Mouse (Mus musculus): ENCODE measurements around the gene Cc2d2a.

The Cc2d2a gene

DNA sequence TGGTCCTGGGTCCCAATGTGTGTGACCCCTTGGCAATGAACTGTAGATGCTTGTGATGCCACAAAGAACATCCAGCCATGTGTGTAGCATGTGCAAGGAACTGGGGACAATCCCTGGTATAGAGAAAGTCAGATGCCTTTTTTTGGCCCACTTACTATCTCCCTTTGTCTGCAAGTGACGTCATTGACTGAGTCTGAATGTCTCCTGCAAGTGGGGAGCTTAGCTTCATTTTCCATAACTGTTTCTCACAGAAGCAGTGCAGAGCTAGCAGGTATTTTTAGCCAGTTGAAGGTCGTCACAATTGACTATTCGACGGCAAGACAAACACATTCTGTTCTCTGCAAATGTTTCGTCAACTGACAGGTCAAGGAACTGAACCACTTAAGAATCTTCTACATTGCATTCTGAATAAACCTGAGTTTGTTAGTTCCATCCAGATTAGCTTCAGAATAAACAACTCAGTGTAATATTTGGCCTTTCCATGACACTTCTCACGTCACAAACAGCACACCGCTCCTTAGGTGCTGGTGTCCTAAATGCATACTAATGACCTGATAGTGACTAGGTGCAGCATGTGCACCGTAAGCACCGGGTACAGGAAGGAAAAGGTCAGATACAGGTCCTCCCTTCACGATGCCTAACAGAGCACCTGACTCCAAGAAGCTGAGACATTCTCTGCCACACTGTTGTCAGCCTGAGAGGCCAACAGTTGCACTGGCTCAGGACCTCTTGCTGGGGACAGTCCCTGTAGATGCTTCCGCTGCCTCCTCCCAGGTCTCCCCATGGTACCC is 66.4 kb downstream of the Cc2d2a start:
- DNase-seq (ENCODE audit: low spot score in 2 of 2): no peak

GRCm38 (mm10) chr5:43732381-43732780 is 70.2 kb downstream of the Cc2d2a start:
- peak; percentile 29 to 57 for DNase-seq (ENCODE audit: low spot score in 2 of 2)

- no peak for DNase-seq (ENCODE audit: low spot score in 2 of 2)
These were observed 82.0 kb downstream of the Cc2d2a start for GRCm38 (mm10) chr5:43744187-43744586.

GRCm38 (mm10) chr5:43745156-43745555 is 83.0 kb downstream of the Cc2d2a start:
- DNase-seq (ENCODE audit: low spot score in 2 of 2): no peak

DNA sequence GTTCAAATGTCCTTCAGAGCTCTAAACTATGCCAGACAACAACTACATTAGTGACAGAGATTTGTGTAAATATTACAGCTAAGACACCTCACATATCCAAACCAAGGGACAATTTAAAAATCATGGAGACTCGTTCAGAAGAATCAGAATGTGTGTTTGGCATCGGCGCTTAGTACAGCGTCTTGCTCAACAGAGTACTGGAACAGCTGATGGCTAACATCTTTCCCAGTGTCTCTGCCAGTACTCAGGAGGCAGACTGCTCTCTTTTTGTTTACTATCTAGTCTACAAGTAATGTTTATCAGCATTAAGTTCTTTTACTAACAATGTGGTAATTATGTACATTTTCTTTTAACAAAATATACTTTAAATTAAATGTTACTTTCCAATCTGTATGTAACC is 85.9 kb downstream of the Cc2d2a start:
- DNase-seq (ENCODE audit: low spot score in 2 of 2): no peak

DNA sequence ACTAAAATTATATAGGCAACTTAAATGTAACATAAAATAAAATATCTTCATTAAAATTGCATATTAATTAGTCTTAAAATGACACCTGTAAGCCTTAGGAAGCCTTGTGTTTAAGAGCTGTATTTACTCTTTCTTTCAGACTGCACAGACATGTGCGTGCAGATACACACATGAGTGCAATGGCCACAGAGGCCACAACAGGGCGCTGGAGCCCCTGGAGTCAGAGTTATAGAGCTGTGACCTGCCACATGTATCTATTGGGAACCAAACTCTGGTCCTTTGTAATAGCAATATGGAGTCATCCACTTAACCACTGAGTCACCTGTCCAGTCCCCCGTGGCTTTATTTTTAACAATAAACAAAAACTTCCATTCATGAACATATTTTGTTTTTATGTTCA is 86.9 kb downstream of the Cc2d2a start:
- DNase-seq (ENCODE audit: low spot score in 2 of 2): no peak

DNA sequence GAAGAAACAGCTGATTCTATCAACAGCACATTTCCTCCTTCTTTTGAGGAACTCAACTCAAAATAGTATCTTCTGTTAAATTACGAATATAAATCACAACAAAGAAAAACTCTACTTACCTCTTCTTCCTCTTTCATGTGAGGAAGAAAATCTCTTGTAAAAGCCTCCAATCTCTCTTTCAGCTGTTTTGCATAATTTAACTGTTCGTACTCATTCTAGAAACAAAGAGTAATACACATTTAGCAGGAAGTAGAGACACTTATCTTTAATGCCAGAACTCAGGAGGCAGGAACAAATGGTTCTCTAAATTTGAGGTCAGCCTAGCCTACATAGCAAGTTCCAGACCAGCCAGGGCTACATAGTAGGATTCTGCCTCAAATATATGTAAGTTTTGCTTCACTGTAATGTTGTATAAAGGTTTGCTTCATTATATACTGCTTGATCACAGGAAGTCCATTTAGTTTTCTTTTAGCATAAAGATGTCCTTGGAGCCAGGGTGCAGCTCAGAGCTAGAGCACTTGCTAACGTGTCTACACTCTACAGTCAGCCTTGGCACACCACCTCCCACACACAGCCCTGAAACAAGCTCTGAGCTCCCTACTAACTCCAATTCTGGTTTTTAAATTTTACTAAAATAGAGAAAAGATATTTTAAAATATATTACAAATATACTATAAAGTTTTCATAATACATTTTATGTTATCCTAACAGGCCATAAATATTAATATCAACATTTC is 108.6 kb downstream of the Cc2d2a start:
- DNase-seq (ENCODE audit: low spot score in 2 of 2): peak in 1 of 2 experiments; percentile 44

- no peak for DNase-seq (ENCODE audit: low spot score in 2 of 2)
These were observed 109.4 kb downstream of the Cc2d2a start for GRCm38 (mm10) chr5:43771555-43771954.

GRCm38 (mm10) chr5:43776407-43776806 is 114.3 kb downstream of the Cc2d2a start:
- no peak for DNase-seq (ENCODE audit: low spot score in 2 of 2)

- DNase-seq (ENCODE audit: low spot score in 2 of 2): no peak
These were observed 114.8 kb downstream of the Cc2d2a start for GRCm38 (mm10) chr5:43776993-43777392.

- DNase-seq (ENCODE audit: low spot score in 2 of 2): no peak
These were observed 116.4 kb downstream of the Cc2d2a start for GRCm38 (mm10) chr5:43778583-43778982.

DNA sequence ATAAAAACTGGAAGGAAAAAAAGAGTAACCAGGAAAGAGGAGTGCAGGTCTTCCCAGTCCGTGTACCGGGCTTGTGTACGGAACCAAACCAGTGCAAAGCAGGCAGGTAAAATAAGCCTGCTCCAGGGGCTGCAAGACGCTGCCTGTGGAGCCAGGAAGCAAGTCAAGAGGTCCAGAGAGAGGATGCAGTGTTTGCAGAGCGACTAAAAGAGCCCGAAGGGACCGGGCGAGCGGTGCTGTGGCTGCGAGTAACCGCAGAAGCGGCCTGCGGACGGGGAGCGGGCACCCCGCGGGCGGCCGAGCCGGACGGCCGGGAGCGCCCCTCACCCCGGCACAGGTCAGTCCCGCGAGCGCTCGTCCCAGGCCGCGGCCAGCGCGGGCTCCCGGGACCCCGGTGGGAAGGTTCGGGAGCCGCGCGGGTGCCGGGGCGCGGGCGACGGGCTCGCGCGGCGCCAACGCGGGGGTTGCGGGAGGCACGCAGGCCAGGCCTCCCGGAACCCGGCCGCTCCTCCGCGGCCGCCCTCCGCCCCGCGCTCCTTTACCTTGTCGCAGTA is 119.4 kb downstream of the Cc2d2a start:
- peak in 1 of 2 experiments; percentile 28 for DNase-seq (ENCODE audit: low spot score in 2 of 2)

- peak; percentile 74 to 79 for DNase-seq (ENCODE audit: low spot score in 2 of 2)
These were observed 120.1 kb downstream of the Cc2d2a start for GRCm38 (mm10) chr5:43781977-43782930.

DNA sequence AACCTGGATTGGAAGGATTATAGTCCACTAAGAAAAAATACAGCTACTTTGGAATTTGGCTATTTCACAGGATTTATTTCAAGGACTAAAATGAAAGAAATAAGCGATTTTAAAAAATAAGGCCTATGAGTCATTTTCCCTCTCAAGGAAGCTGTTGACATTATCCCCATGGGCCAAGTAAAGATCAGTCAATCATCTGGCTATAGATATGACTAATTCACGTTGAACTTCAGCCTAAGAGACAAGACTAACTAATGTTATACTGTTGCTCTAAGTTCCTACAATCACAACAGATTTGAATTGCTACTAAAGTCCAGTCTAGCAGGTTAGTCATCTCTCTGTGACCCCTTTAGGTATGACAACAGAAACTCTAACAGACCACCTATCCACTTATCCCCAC is 121.8 kb downstream of the Cc2d2a start:
- DNase-seq (ENCODE audit: low spot score in 2 of 2): no peak

GRCm38 (mm10) chr5:43786607-43787006 is 124.5 kb downstream of the Cc2d2a start:
- no peak for DNase-seq (ENCODE audit: low spot score in 2 of 2)

- no peak for DNase-seq (ENCODE audit: low spot score in 2 of 2)
These were observed 126.0 kb downstream of the Cc2d2a start for GRCm38 (mm10) chr5:43787976-43788752.

Measured in frontal cortex, postnatal 36 days (tissue).